20 mouse cellular contexts compared by ENCODE assay signal in genomic region chr9:28499841-28500794, GRCm38 (mm10).
DNase-seq lines count a peak whose midpoint lies in the region; ATAC-seq and TF ChIP-seq lines count a peak whose summit lies in the region.
"Had no signal": no experiment of that assay in that cellular context is flagged by ENCODE, and none has a peak within 500 bp of the region (broad histone marks: within the 10 kb centered on the region; RNA-seq: fewer than 3 reads in every experiment).

No protein-coding gene starts in this region.

- no peak for DNase-seq in forebrain, embryonic 10.5 days (ENCODE audit: extremely low spot score, low spot score)
- no peak for DNase-seq in left cerebral cortex, adult 2 months (ENCODE audit: extremely low spot score in 1 of 2, low spot score in 2 of 2)
- no peak for DNase-seq in left cerebral cortex, adult 11 months (ENCODE audit: low spot score)
- peak; percentile 30 for DNase-seq in brain, embryonic 18.5 days (ENCODE audit: low read depth, low spot score)
- peak; percentile 26 to 83 for DNase-seq in left cerebral cortex, postnatal 25 days (ENCODE audit: low spot score in 2 of 2)
- no peak for DNase-seq in urinary bladder, adult 2 months (ENCODE audit: low spot score)
- DNase-seq: adrenal gland, postnatal 36 days; embryo, embryonic 11 days; gastrocnemius, postnatal 25 days; kidney, adult 9 months; kidney, postnatal 36 days; lung, embryonic 14.5 days; lung, postnatal 4 days; thymus, adult 18-20 months had no signal

- H3K4me1 ChIP-seq in forebrain, embryonic 16.5 days (replicated peaks; ENCODE audit: control insufficient read depth, insufficient read depth, low read length): peaks cover 8% of the 10 kb centered on the region; the same call in 1 of the 2 replicates
- H3K4me1 ChIP-seq in forebrain, embryonic 10.5 days: no peaks in the 10 kb centered on the region
- H3K4me1 ChIP-seq: embryonic facial prominence, embryonic 15.5 days; hindbrain, embryonic 12.5 days; liver, embryonic 12.5 days; midbrain, embryonic 10.5 days; neural tube, embryonic 13.5 days had no signal

- peak overlapping the region; percentile 43; the same call in 1 of the 2 replicates for H3K27ac ChIP-seq in forebrain, embryonic 16.5 days (ENCODE audit: low read length)
- no peak overlapping the region for H3K27ac ChIP-seq in forebrain, embryonic 10.5 days
- peak overlapping the region; percentile 61 for H3K27ac ChIP-seq in left cerebral cortex, adult 2 months
- H3K27ac ChIP-seq: embryonic facial prominence, embryonic 15.5 days; hindbrain, embryonic 12.5 days; liver, embryonic 12.5 days; midbrain, embryonic 10.5 days; neural tube, embryonic 13.5 days had no signal

- intact Hi-C loops in left cerebral cortex, adult 2 months (cut with DNase I): no loop called here
- intact Hi-C loops in left cerebral cortex, postnatal 25 days (cut with DNase I): no loop called here

- H3K9ac ChIP-seq in forebrain, embryonic 16.5 days (replicated peaks; ENCODE audit: low read depth, low read length): no peak overlapping the region
- H3K9ac ChIP-seq: embryonic facial prominence, embryonic 15.5 days; hindbrain, embryonic 12.5 days; liver, embryonic 12.5 days; lung, embryonic 14.5 days; neural tube, embryonic 13.5 days had no signal

- H3K36me3 ChIP-seq in forebrain, embryonic 16.5 days (ENCODE audit: control insufficient read depth, insufficient read depth): no peaks in the 10 kb centered on the region
- no peaks in the 10 kb centered on the region for H3K36me3 ChIP-seq in forebrain, embryonic 10.5 days (replicated peaks)
- H3K36me3 ChIP-seq: embryonic facial prominence, embryonic 15.5 days; hindbrain, embryonic 12.5 days; liver, embryonic 12.5 days; midbrain, embryonic 10.5 days; neural tube, embryonic 13.5 days had no signal

- H3K9me3 ChIP-seq in forebrain, embryonic 16.5 days (ENCODE audit: control insufficient read depth, low read length): no peaks in the 10 kb centered on the region
- no peaks in the 10 kb centered on the region for H3K9me3 ChIP-seq in forebrain, embryonic 10.5 days
- H3K9me3 ChIP-seq: embryonic facial prominence, embryonic 15.5 days; hindbrain, embryonic 12.5 days; liver, embryonic 12.5 days; midbrain, embryonic 10.5 days; neural tube, embryonic 13.5 days had no signal

- no peak overlapping the region for H3K4me2 ChIP-seq in forebrain, embryonic 16.5 days (ENCODE audit: low read length)
- H3K4me2 ChIP-seq: embryonic facial prominence, embryonic 15.5 days; hindbrain, embryonic 12.5 days; liver, embryonic 12.5 days; lung, embryonic 14.5 days; neural tube, embryonic 13.5 days had no signal

- WGBS in forebrain, embryonic 16.5 days: 55% methylated on average over 12 of the region's 12 CpGs
- 85% methylated on average over 12 of the region's 12 CpGs for WGBS in forebrain, embryonic 10.5 days

- TF ChIP-seq CTCF in left cerebral cortex, adult 2 months (IDR thresholded peaks at IDR 0.05): no peak

- peak; percentile 43; the same call in 1 of the 2 replicates for ATAC-seq in forebrain, embryonic 16.5 days
- ATAC-seq: liver, embryonic 12.5 days had no signal

- H3K4me3 ChIP-seq in forebrain, embryonic 16.5 days (replicated peaks; ENCODE audit: low read length): no peak overlapping the region
- H3K4me3 ChIP-seq in forebrain, embryonic 10.5 days: no peak overlapping the region
- no peak overlapping the region for H3K4me3 ChIP-seq in left cerebral cortex, adult 2 months
- H3K4me3 ChIP-seq: embryonic facial prominence, embryonic 15.5 days; hindbrain, embryonic 12.5 days; liver, embryonic 12.5 days; midbrain, embryonic 10.5 days; neural tube, embryonic 13.5 days had no signal

- H3K27me3 ChIP-seq in forebrain, embryonic 16.5 days (replicated peaks; ENCODE audit: control insufficient read depth, insufficient read depth, low read length): no peaks in the 10 kb centered on the region
- H3K27me3 ChIP-seq in forebrain, embryonic 10.5 days (ENCODE audit: poor library complexity, severe bottlenecking): no peaks in the 10 kb centered on the region
- H3K27me3 ChIP-seq: embryonic facial prominence, embryonic 15.5 days; hindbrain, embryonic 12.5 days; liver, embryonic 12.5 days; neural tube, embryonic 13.5 days had no signal

Comparison
In these comparisons a context has a peak if more than half of its experiments do, and no peak if none do; other contexts are left out.
1. DNase-seq: peak in brain, embryonic 18.5 days (single experiment) and left cerebral cortex, postnatal 25 days (2 of 2); none in forebrain, embryonic 10.5 days (single experiment), left cerebral cortex, adult 2 months (0 of 2), left cerebral cortex, adult 11 months (single experiment) and urinary bladder, adult 2 months (single experiment).